Mouse (Mus musculus): ENCODE results near the gene Dad1. TPM values are rescaled to one million over a fixed set of nuclear protein-coding genes. Genes with fewer than 3 reads are reported as not detected.
A peak's percentile ranks its signal among the peaks of the same experiment; 100 is the strongest.

Dad1 gene
- polyA plus RNA-seq, 1 experiment: 625 TPM

- H3K4me3 ChIP-seq (ENCODE audit: control insufficient read depth, low read depth, low read length): no peak overlapping the region
- peaks cover 8% of the 10 kb centered on the region for H3K4me1 ChIP-seq (ENCODE audit: control insufficient read depth, insufficient read depth, low read length)
- no peak for TF ChIP-seq CTCF (IDR thresholded peaks at IDR 0.05; ENCODE audit: control insufficient read depth, insufficient read depth, insufficient replicate concordance, low read depth, low read length)
- TF ChIP-seq POLR2A (IDR thresholded peaks at IDR 0.05; ENCODE audit: control insufficient read depth, low read depth, low read length): no peak
- H3K36me3 ChIP-seq (ENCODE audit: control insufficient read depth, insufficient read depth, low read length): no peaks in the 10 kb centered on the region
- H3K27ac ChIP-seq (ENCODE audit: control insufficient read depth, insufficient read depth, low read depth, low read length): no peak overlapping the region; the same call in 1 of the 2 replicates
- H3K27me3 ChIP-seq (ENCODE audit: control insufficient read depth, insufficient read depth, low read length): no peaks in the 10 kb centered on the region
These were observed 7.5 kb upstream of the Dad1 start for GRCm38 (mm10) chr14:54261386-54261785.

- peak overlapping the region; percentile 93 for H3K4me3 ChIP-seq (ENCODE audit: control insufficient read depth, low read depth, low read length)
These were observed 6.3 kb upstream of the Dad1 start for GRCm38 (mm10) chr14:54260196-54260595.

GRCm38 (mm10) chr14:54259722-54260085 is 5.8 kb upstream of the Dad1 start:
- no peaks in the 10 kb centered on the region for H3K27me3 ChIP-seq (ENCODE audit: control insufficient read depth, insufficient read depth, low read length)
- TF ChIP-seq CTCF (IDR thresholded peaks at IDR 0.05; ENCODE audit: control insufficient read depth, insufficient read depth, insufficient replicate concordance, low read depth, low read length) (no peak), POLR2A (IDR thresholded peaks at IDR 0.05; ENCODE audit: control insufficient read depth, low read depth, low read length) (no peak)
- H3K36me3 ChIP-seq (ENCODE audit: control insufficient read depth, insufficient read depth, low read length): no peaks in the 10 kb centered on the region
- peak overlapping the region; percentile 55 for H3K27ac ChIP-seq (ENCODE audit: control insufficient read depth, insufficient read depth, low read depth, low read length)
- H3K4me3 ChIP-seq (ENCODE audit: control insufficient read depth, low read depth, low read length): peak overlapping the region; percentile 93
- peaks cover 8% of the 10 kb centered on the region for H3K4me1 ChIP-seq (ENCODE audit: control insufficient read depth, insufficient read depth, low read length)

More at GRCm38 (mm10) chr14:54260196-54260595, 6.3 kb upstream of the Dad1 start:
- Histone ChIP-seq H3K27ac (ENCODE audit: control insufficient read depth, insufficient read depth, low read depth, low read length) (peak overlapping the region; percentile 55), H3K36me3 (ENCODE audit: control insufficient read depth, insufficient read depth, low read length) (no peaks in the 10 kb centered on the region), H3K4me1 (ENCODE audit: control insufficient read depth, insufficient read depth, low read length) (peaks cover 8% of the 10 kb centered on the region), H3K27me3 (ENCODE audit: control insufficient read depth, insufficient read depth, low read length) (no peaks in the 10 kb centered on the region)
- TF ChIP-seq CTCF (IDR thresholded peaks at IDR 0.05; ENCODE audit: control insufficient read depth, insufficient read depth, insufficient replicate concordance, low read depth, low read length): no peak
- TF ChIP-seq POLR2A (IDR thresholded peaks at IDR 0.05; ENCODE audit: control insufficient read depth, low read depth, low read length): no peak

GRCm38 (mm10) chr14:54259003-54259721 is 5.3 kb upstream of the Dad1 start:
- Histone ChIP-seq H3K27ac (ENCODE audit: control insufficient read depth, insufficient read depth, low read depth, low read length) (peak overlapping the region; percentile 84), H3K27me3 (ENCODE audit: control insufficient read depth, insufficient read depth, low read length) (no peaks in the 10 kb centered on the region), H3K4me1 (ENCODE audit: control insufficient read depth, insufficient read depth, low read length) (peaks cover 8% of the 10 kb centered on the region), H3K36me3 (ENCODE audit: control insufficient read depth, insufficient read depth, low read length) (no peaks in the 10 kb centered on the region), H3K4me3 (ENCODE audit: control insufficient read depth, low read depth, low read length) (peak overlapping the region; percentile 93)
- TF ChIP-seq POLR2A (IDR thresholded peaks at IDR 0.05; ENCODE audit: control insufficient read depth, low read depth, low read length) (peak; percentile 84), CTCF (IDR thresholded peaks at IDR 0.05; ENCODE audit: control insufficient read depth, insufficient read depth, insufficient replicate concordance, low read depth, low read length) (no peak)

GRCm38 (mm10) chr14:54258131-54258670 is 4.3 kb upstream of the Dad1 start:
- H3K4me3 ChIP-seq (ENCODE audit: control insufficient read depth, low read depth, low read length): peak overlapping the region; percentile 93
- H3K27ac ChIP-seq (ENCODE audit: control insufficient read depth, insufficient read depth, low read depth, low read length): peak overlapping the region; percentile 84; the same call in 1 of the 2 replicates
- H3K4me1 ChIP-seq (ENCODE audit: control insufficient read depth, insufficient read depth, low read length): peaks cover 8% of the 10 kb centered on the region
- H3K27me3 ChIP-seq (ENCODE audit: control insufficient read depth, insufficient read depth, low read length): no peaks in the 10 kb centered on the region
- TF ChIP-seq CTCF (IDR thresholded peaks at IDR 0.05; ENCODE audit: control insufficient read depth, insufficient read depth, insufficient replicate concordance, low read depth, low read length) (no peak), POLR2A (IDR thresholded peaks at IDR 0.05; ENCODE audit: control insufficient read depth, low read depth, low read length) (no peak)
- H3K36me3 ChIP-seq (ENCODE audit: control insufficient read depth, insufficient read depth, low read length): no peaks in the 10 kb centered on the region

- no peaks in the 10 kb centered on the region for H3K27me3 ChIP-seq (ENCODE audit: control insufficient read depth, insufficient read depth, low read length)
- peaks cover 8% of the 10 kb centered on the region for H3K4me1 ChIP-seq (ENCODE audit: control insufficient read depth, insufficient read depth, low read length)
- TF ChIP-seq CTCF (IDR thresholded peaks at IDR 0.05; ENCODE audit: control insufficient read depth, insufficient read depth, insufficient replicate concordance, low read depth, low read length) (no peak), POLR2A (IDR thresholded peaks at IDR 0.05; ENCODE audit: control insufficient read depth, low read depth, low read length) (no peak)
- peak overlapping the region; percentile 82; the same call in 1 of the 2 replicates for H3K4me3 ChIP-seq (ENCODE audit: control insufficient read depth, low read depth, low read length)
- H3K27ac ChIP-seq (ENCODE audit: control insufficient read depth, insufficient read depth, low read depth, low read length): no peak overlapping the region
- H3K36me3 ChIP-seq (ENCODE audit: control insufficient read depth, insufficient read depth, low read length): no peaks in the 10 kb centered on the region
These were observed 832 bp upstream of the Dad1 start for GRCm38 (mm10) chr14:54254670-54255202.

- Histone ChIP-seq H3K4me1 (ENCODE audit: control insufficient read depth, insufficient read depth, low read length) (no peaks in the 10 kb centered on the region; the same call in 1 of the 2 replicates), H3K36me3 (ENCODE audit: control insufficient read depth, insufficient read depth, low read length) (no peaks in the 10 kb centered on the region; the same call in 1 of the 2 replicates), H3K27me3 (ENCODE audit: control insufficient read depth, insufficient read depth, low read length) (no peaks in the 10 kb centered on the region), H3K27ac (ENCODE audit: control insufficient read depth, insufficient read depth, low read depth, low read length) (no peak overlapping the region), H3K4me3 (ENCODE audit: control insufficient read depth, low read depth, low read length) (peak overlapping the region; percentile 63; the same call in 1 of the 2 replicates)
- TF ChIP-seq POLR2A (IDR thresholded peaks at IDR 0.05; ENCODE audit: control insufficient read depth, low read depth, low read length) (no peak), CTCF (IDR thresholded peaks at IDR 0.05; ENCODE audit: control insufficient read depth, insufficient read depth, insufficient replicate concordance, low read depth, low read length) (no peak)
These were observed 3.8 kb downstream of the Dad1 start for GRCm38 (mm10) chr14:54250122-54250521.
